Mouse (Mus musculus) ES-E14 (cell line): Measurements from ENCODE around the gene Ak8.

Experiments used
- HCFC1 ChIP-seq: IDR thresholded peaks from 2 replicates; pipeline ENCODE4 v1.6.1; 2012; ENCODE audit warnings: low read length, inconsistent platforms, borderline replicate concordance; ENCODE audit not compliant: insufficient read depth
- MAFK ChIP-seq: IDR thresholded peaks from 2 replicates; pipeline ENCODE4 v1.6.1; 2014; ENCODE audit warnings: mild to moderate bottlenecking, low read depth, low read length, inconsistent platforms; ENCODE audit not compliant: insufficient read depth
- ZC3H11A ChIP-seq: IDR thresholded peaks from 2 replicates; pipeline ENCODE4 v1.6.1; 2012; ENCODE audit warnings: low read depth, mild to moderate bottlenecking, inconsistent platforms, low read length, borderline replicate concordance

GRCm38 (mm10) chr2:28671438-28671837, 28.5 kb upstream of the Ak8 start:
- TF ChIP-seq ZC3H11A = no peak
- no peak for TF ChIP-seq HCFC1
- TF ChIP-seq MAFK = no peak
